Mouse (Mus musculus): Measurements from ENCODE around the gene Gm21117. TPM values are rescaled to one million over a fixed set of nuclear protein-coding genes. Genes with fewer than 3 reads are reported as not detected.
"Not testable (repeated sequence)": the region's sequence is repeated elsewhere in the genome, so short reads cannot be mapped to it uniquely, and the experiment has no call there.

Gm21117 gene
- polyA plus RNA-seq (2014; fragmentation: Nextera tagmentation; extraction: Ambion mirVana): not detected in 2 replicates

DNA sequence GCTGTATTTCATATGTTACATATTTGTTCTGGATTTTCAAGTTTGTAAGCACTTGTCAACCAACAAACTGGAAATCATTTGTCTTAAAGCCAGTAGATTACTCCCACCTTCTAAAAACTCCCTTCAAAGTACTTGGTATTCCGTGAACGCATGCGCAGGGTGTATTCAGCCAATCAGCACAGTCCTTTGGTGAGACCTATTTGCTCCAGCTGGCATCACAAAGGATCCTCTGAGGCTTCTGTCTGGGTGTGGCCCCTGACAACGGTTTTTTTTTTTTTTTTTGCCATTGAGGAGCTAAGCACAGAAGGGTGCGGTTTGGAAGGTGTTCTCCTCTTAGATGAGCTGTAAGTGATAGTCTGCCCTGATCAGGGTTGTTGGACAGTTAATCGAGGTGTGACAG is at the start of gene Gm21117:
Gene Gm21117, plus strand, starts transcription at position 301 of the 400 bp plus-strand sequence.
- not testable (repeated sequence) for H3K9ac ChIP-seq (ENCODE audit: low read length); H3K4me1 ChIP-seq (ENCODE audit: control insufficient read depth, insufficient read depth, low read length); H3K27me3 ChIP-seq (ENCODE audit: control insufficient read depth, insufficient read depth, low read length); ATAC-seq (ENCODE audit: low FRiP score); H3K4me3 ChIP-seq (ENCODE audit: low read depth, low read length); H3K9me3 ChIP-seq (ENCODE audit: control insufficient read depth, low read length); H3K27ac ChIP-seq (ENCODE audit: low read depth, low read length); DNase-seq (ENCODE audit: low spot score, missing footprints); H3K4me2 ChIP-seq; H3K36me3 ChIP-seq (ENCODE audit: control insufficient read depth, insufficient read depth, low read length)
- WGBS: no CpG with 5 or more reads among the region's 6 CpGs

All from midbrain, embryonic 11.5 days (tissue).